Mouse (Mus musculus): ENCODE measurements at regions not wholly inside any gene's neighbourhood (a gene's known extent, or its start where the extent isn't known, plus 50 kb on each side); places are given as distances from the start of the nearest gene placed in this dataset.

GRCm38 (mm10) chr6:48227431-48227830, 141.0 kb upstream of the Zfp746 start:
- TF ChIP-seq POLR2A (IDR thresholded peaks at IDR 0.05; ENCODE audit: borderline replicate concordance, insufficient read depth, low read length) (no peak), CTCF (IDR thresholded peaks at IDR 0.05; ENCODE audit: borderline replicate concordance, insufficient read depth, low read depth, low read length) (no peak)

Measured in cerebellum, adult 2 months (tissue).